ENCODE assay signal across 10 mouse cellular contexts in genomic region chr12:76187849-76188248, GRCm38 (mm10). TPM values are rescaled to one million over a fixed set of nuclear protein-coding genes. Genes with fewer than 3 reads are reported as not detected.
A peak's percentile ranks its signal among the peaks of the same experiment; 100 is the strongest.
DNase-seq lines count a peak whose midpoint lies in the region; ATAC-seq lines count a peak whose summit lies in the region.
"Had no signal": no experiment of that assay in that cellular context is flagged by ENCODE, and none has a peak within 500 bp of the region (broad histone marks: within the 10 kb centered on the region; RNA-seq: fewer than 3 reads in every experiment).

No protein-coding gene starts in this region.

- H3K9me3 ChIP-seq in neural tube, embryonic 15.5 days (replicated peaks), result no peaks in the 10 kb centered on the region

- H3K9ac ChIP-seq in neural tube, embryonic 15.5 days (replicated peaks), result no peak overlapping the region

- 45% methylated on average over 8 of the region's 8 CpGs for WGBS in neural tube, embryonic 15.5 days

- ATAC-seq in frontal cortex, adult (ENCODE audit: low TSS enrichment), result peak; percentile 92
- no peak for ATAC-seq in neural tube, embryonic 15.5 days (ENCODE audit: low FRiP score)

- no peaks in the 10 kb centered on the region for H3K36me3 ChIP-seq in neural tube, embryonic 15.5 days

- H3K27ac ChIP-seq in neural tube, embryonic 15.5 days (replicated peaks), result no peak overlapping the region

- H3K4me2 ChIP-seq in neural tube, embryonic 15.5 days, result no peak overlapping the region

- no peaks in the 10 kb centered on the region for H3K27me3 ChIP-seq in neural tube, embryonic 15.5 days (replicated peaks)

- DNase-seq in frontal cortex, postnatal 10 days (ENCODE audit: low spot score in 2 of 2), result no peak
- DNase-seq in neural tube, embryonic 10.5 days (ENCODE audit: extremely low spot score, low spot score), result peak; percentile 26
- DNase-seq in cerebellum, postnatal 10 days, result peak; percentile 69 to 74
- peak; percentile 52 for DNase-seq in kidney, postnatal 14 days
- peak; percentile 60 for DNase-seq in retina, embryonic 14.5 days (ENCODE audit: low spot score)
- DNase-seq in gastrocnemius, adult 8-10 months (ENCODE audit: low spot score in 2 of 2), result no peak

- H3K4me1 ChIP-seq in neural tube, embryonic 15.5 days, result no peaks in the 10 kb centered on the region

- no peak overlapping the region for H3K4me3 ChIP-seq in neural tube, embryonic 15.5 days (replicated peaks)

RNA-seq across cellular contexts. Expression of gene Esr2, which starts 10.8 kb away (rescaled TPM):
- 0.11 and 0.17 TPM in 2 replicates for polyA plus RNA-seq in neural tube, embryonic 15.5 days (2015; fragmentation: Nextera tagmentation; extraction: Ambion mirVana)
- under 1 TPM in 3 of 4 experiments, not detected in 1; 0.11 to 0.29 (median 0.27) TPM for total RNA-seq in gastrocnemius, adult 8-10 months (2022)
- total RNA-seq: hematopoietic stem cell, adult 5-6 weeks; neutrophil, adult 5-6 weeks had no signal

RNA-seq across cellular contexts. Expression of gene Tex21, which starts 58.7 kb away (rescaled TPM):
- polyA plus RNA-seq in neural tube, embryonic 15.5 days (2015; fragmentation: Nextera tagmentation; extraction: Ambion mirVana), result not detected in 2 replicates
- total RNA-seq in gastrocnemius, adult 8-10 months (2022), result not detected
- total RNA-seq: hematopoietic stem cell, adult 5-6 weeks; neutrophil, adult 5-6 weeks had no signal

Comparison
In these comparisons a context has a peak if more than half of its experiments do, and no peak if none do; other contexts are left out.
1. DNase-seq: peak in neural tube, embryonic 10.5 days (single experiment), cerebellum, postnatal 10 days (2 of 2), kidney, postnatal 14 days (single experiment) and retina, embryonic 14.5 days (single experiment); none in frontal cortex, postnatal 10 days (0 of 2) and gastrocnemius, adult 8-10 months (0 of 2).